Comparison of ENCODE assay signal across 8 mouse cellular contexts in the genomic region with DNA sequence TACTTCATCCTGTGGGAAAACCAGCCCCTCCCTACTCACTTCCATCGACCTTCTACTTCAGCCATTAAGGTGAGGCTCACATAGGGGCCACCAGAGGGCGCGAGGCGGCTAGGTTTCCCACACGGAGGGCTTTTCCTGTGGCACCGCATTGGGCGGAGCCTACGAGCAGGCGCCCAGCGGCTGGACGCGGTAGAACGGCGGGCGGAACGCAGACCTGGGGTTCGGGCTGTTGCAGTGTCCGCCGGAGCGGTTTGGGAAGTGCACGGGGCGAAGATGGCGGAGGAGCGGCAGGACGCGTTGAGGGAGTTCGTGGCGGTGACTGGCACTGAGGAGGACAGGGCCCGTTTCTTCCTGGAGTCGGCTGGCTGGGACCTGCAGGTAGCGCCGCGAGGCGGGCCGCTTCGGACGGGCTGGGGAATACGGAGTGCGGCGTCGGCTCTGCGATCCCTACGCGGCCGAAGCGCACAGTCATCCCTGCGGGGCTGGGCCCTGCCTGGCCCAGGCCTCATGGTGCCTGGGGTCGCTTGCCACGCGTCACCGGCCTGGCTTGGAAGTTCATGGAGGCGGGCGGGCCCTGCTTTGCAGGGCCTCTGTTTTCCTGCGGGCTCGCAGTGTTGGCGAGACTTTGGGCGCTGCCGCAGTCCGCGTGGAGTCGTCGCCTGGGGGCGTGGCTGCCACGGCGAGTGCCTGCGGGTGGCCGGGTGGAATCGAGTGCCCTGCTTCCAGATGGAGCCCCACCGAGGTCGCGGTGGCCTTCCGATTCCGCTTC. TPM values are rescaled to one million over a fixed set of nuclear protein-coding genes. Genes with fewer than 3 reads are reported as not detected.
A peak's percentile ranks its signal among the peaks of the same experiment; 100 is the strongest.
DNase-seq lines count a peak whose midpoint lies in the region; ATAC-seq lines count a peak whose summit lies in the region.

A gene (plus strand): TSS at position 148 of the 769 bp plus-strand sequence.

- peak within 1 kb of the TSS; percentile 95 for H3K9ac ChIP-seq in heart, embryonic 14.5 days (ENCODE audit: low read length)
- H3K9ac ChIP-seq in liver, embryonic 13.5 days: peak within 1 kb of the TSS; percentile 86
- H3K9ac ChIP-seq in stomach, embryonic 16.5 days (ENCODE audit: low read length): peak within 1 kb of the TSS; percentile 91

- peak; percentile 98 for ATAC-seq in CD4-positive, CD25-positive, alpha-beta regulatory T cell, adult 4 months
- ATAC-seq in heart, embryonic 14.5 days (ENCODE audit: insufficient number of reproducible peaks, insufficient read depth, low FRiP score, low read depth): peak; percentile 98
- peak; percentile 100 for ATAC-seq in liver, embryonic 13.5 days (ENCODE audit: low read depth)
- peak; percentile 99 for ATAC-seq in stomach, embryonic 16.5 days (ENCODE audit: insufficient read depth, low FRiP score)

- peaks cover 0 to 5% of the 10 kb centered on the region in 2 experiments; a peak in 2 of 4 replicates for H3K4me1 ChIP-seq in heart, embryonic 14.5 days (ENCODE audit: control insufficient read depth in 2 of 2, insufficient read depth in 2 of 2, low read length in 2 of 2)
- peaks cover 30% of the 10 kb centered on the region for H3K4me1 ChIP-seq in liver, embryonic 13.5 days (replicated peaks)
- H3K4me1 ChIP-seq in stomach, embryonic 16.5 days (ENCODE audit: control insufficient read depth, insufficient read depth, low read length): peaks cover 5% of the 10 kb centered on the region

- no peaks in the 10 kb centered on the region for H3K9me3 ChIP-seq in heart, embryonic 14.5 days (ENCODE audit: control insufficient read depth, low read length)
- no peaks in the 10 kb centered on the region for H3K9me3 ChIP-seq in liver, embryonic 13.5 days (replicated peaks)
- no peaks in the 10 kb centered on the region for H3K9me3 ChIP-seq in stomach, embryonic 16.5 days (replicated peaks; ENCODE audit: control insufficient read depth, low read length)

- H3K36me3 ChIP-seq in heart, embryonic 14.5 days (ENCODE audit: control insufficient read depth, insufficient read depth, low read length): peaks cover 31% of the 10 kb centered on the region
- H3K36me3 ChIP-seq in liver, embryonic 13.5 days: peaks cover 28% of the 10 kb centered on the region
- no peaks in the 10 kb centered on the region; the same call in 1 of the 2 replicates for H3K36me3 ChIP-seq in stomach, embryonic 16.5 days (ENCODE audit: control insufficient read depth, insufficient read depth, low read length)

- peak; percentile 84 for DNase-seq in c-Kit-negative CD71-positive TER-119-positive erythroid progenitor cells, embryonic 14.5 days (ENCODE audit: low read depth, low spot score)
- peak; percentile 76 for DNase-seq in fibroblast of lung, adult 2 months (ENCODE audit: low read depth)
- peak; percentile 95 for DNase-seq in kidney, postnatal 14 days
- peak; percentile 89 for DNase-seq in liver, embryonic 13.5 days
- peak; percentile 96 for DNase-seq in neural tube, embryonic 10.5 days (ENCODE audit: extremely low spot score, low spot score)

- H3K27me3 ChIP-seq in heart, embryonic 14.5 days (ENCODE audit: control insufficient read depth, insufficient read depth, low read length): no peaks in the 10 kb centered on the region
- peaks cover 2% of the 10 kb centered on the region; the same call in 1 of the 2 replicates for H3K27me3 ChIP-seq in liver, embryonic 13.5 days
- no peaks in the 10 kb centered on the region for H3K27me3 ChIP-seq in stomach, embryonic 16.5 days (ENCODE audit: control insufficient read depth, insufficient read depth, low read length)

- H3K27ac ChIP-seq in heart, embryonic 14.5 days (replicated peaks in 1 of 2; ENCODE audit: control insufficient read depth in 1 of 2, insufficient read depth in 1 of 2, low read depth in 2 of 2, low read length in 2 of 2): peak within 1 kb of the TSS in 1 of 2 experiments; percentile 53; a peak in 2 of 4 replicates
- H3K27ac ChIP-seq in liver, embryonic 13.5 days: peak within 1 kb of the TSS; percentile 59
- H3K27ac ChIP-seq in stomach, embryonic 16.5 days (ENCODE audit: low read length): no peak within 1 kb of the TSS

- peak within 1 kb of the TSS; percentile 73 to 93 for H3K4me3 ChIP-seq in heart, embryonic 14.5 days (ENCODE audit: control insufficient read depth in 1 of 2, insufficient read depth in 1 of 2, low read depth in 1 of 2, low read length in 2 of 2)
- H3K4me3 ChIP-seq in liver, embryonic 13.5 days (replicated peaks): peak within 1 kb of the TSS; percentile 92
- H3K4me3 ChIP-seq in stomach, embryonic 16.5 days (replicated peaks; ENCODE audit: low read length): peak within 1 kb of the TSS; percentile 98

- H3K4me2 ChIP-seq in heart, embryonic 14.5 days (ENCODE audit: low read length): peak within 1 kb of the TSS; percentile 88
- H3K4me2 ChIP-seq in liver, embryonic 13.5 days: peak within 1 kb of the TSS; percentile 86
- peak within 1 kb of the TSS; percentile 89 for H3K4me2 ChIP-seq in stomach, embryonic 16.5 days (ENCODE audit: low read depth, low read length)

- under 1% methylated on average over 73 of the region's 73 CpGs for WGBS in heart, embryonic 14.5 days
- WGBS in liver, embryonic 13.5 days (ENCODE audit: insufficient replicate concordance): under 1% methylated on average over 73 of the region's 73 CpGs
- WGBS in stomach, embryonic 16.5 days: under 1% methylated on average over 73 of the region's 73 CpGs

RNA-seq across cellular contexts. Expression of the gene that starts here (rescaled TPM):
- 100 to 1,000 TPM; 137 to 165 TPM for polyA plus RNA-seq in CD4-positive, CD25-positive, alpha-beta regulatory T cell, adult 4 months (2017; shearing (Covaris generic))
- 149 and 150 TPM in 2 replicates for polyA plus RNA-seq in heart, embryonic 14.5 days (2014; fragmentation: Nextera tagmentation; extraction: Ambion mirVana)
- polyA plus RNA-seq in liver, embryonic 13.5 days (2015; fragmentation: Nextera tagmentation; extraction: Ambion mirVana): 99.8 and 107 TPM in 2 replicates
- 175 and 186 TPM in 2 replicates for polyA plus RNA-seq in stomach, embryonic 16.5 days (2015; fragmentation: Nextera tagmentation; extraction: Ambion mirVana)
